Mouse (Mus musculus): ENCODE measurements at regions not wholly inside any gene's neighbourhood (a gene's known extent, or its start where the extent isn't known, plus 50 kb on each side); places are given as distances from the start of the nearest gene placed in this dataset.

DNA sequence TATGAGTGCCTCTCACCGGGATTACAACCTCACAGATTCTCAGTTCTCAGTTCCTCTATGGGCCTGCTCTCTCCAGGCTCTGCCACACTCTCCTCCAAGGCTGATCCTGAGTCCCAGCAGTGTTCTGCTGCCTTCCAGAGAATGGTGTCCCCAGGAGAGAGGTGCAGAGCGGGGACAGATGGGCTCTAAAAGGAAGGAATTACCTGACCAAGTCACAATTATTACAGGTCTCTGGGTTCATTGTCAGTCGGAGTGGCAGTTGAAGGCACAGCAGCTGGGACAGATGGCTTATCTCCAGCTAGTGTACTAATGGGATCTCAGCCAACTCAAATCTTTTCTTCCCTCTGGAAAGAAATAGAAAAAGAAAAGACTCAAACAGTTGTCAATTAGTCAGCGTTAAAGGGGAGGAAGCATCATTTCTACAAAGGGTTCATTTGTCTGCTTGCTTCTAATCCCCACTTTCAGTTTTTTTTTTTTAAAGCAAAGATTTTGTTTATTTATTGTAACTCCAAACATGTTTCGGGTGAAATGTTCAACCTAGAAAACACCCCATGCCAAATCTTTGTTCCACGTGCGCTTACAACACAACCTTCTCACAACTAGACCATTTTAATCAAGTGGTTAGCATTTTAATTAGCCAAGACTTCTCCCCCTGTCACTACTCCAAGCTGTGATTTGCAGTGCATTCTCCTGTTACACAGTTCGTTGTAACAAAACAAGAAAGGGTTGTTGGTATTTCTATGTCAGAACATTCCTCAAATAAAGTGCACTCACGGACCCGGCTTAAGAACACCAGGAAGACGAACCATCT lies 304.3 kb upstream of the Sox11 start:
- TF ChIP-seq CTCF (IDR thresholded peaks at IDR 0.05; ENCODE audit: low read depth) = no peak
- TF ChIP-seq EP300 (optimal IDR thresholded peaks at IDR 0.05) = no peak

Data from stomach, postnatal 0 days (tissue).